Mouse (Mus musculus): ENCODE data around the gene Tnk1. TPM values are rescaled to one million over a fixed set of nuclear protein-coding genes. Genes with fewer than 3 reads are reported as not detected.

The Tnk1 gene
- polyA plus RNA-seq, 1 experiment from 2014 or later, result 0.29 TPM

- H3K4me2 ChIP-seq, result no peak overlapping the region
- H3K27me3 ChIP-seq, result peaks cover 42% of the 10 kb centered on the region
- H3K36me3 ChIP-seq, result no peaks in the 10 kb centered on the region
- H3K9ac ChIP-seq, result no peak overlapping the region
- WGBS, result 87% methylated on average over 4 of the region's 4 CpGs
- H3K4me1 ChIP-seq (replicated peaks), result peaks cover 41% of the 10 kb centered on the region
- H3K9me3 ChIP-seq, result no peaks in the 10 kb centered on the region
- no peak overlapping the region for H3K27ac ChIP-seq (replicated peaks)
- H3K4me3 ChIP-seq, result no peak overlapping the region
- ATAC-seq (ENCODE audit: low read depth), result no peak
These were observed 52.2 kb downstream of the Tnk1 start for GRCm38 (mm10) chr11:69806378-69806777.

- WGBS, result 5% methylated on average over 29 of the region's 29 CpGs
- Histone ChIP-seq H3K9ac (peak within 1 kb of the TSS; percentile 6; the same call in 1 of the 2 replicates), H3K27ac (replicated peaks) (no peak within 1 kb of the TSS), H3K4me3 (peak within 1 kb of the TSS; percentile 60), H3K4me2 (peak within 1 kb of the TSS; percentile 96), H3K4me1 (replicated peaks) (peaks cover 51% of the 10 kb centered on the region), H3K9me3 (no peaks in the 10 kb centered on the region), H3K36me3 (no peaks in the 10 kb centered on the region), H3K27me3 (peaks cover 42% of the 10 kb centered on the region)
- ATAC-seq (ENCODE audit: low read depth), result no peak
These were observed 53.3 kb downstream of the Tnk1 start, which contains the start of gene Tmem102 for GRCm38 (mm10) chr11:69804972-69805909. Tmem102 (minus strand) TSS chr11:69805624.

- Histone ChIP-seq H3K36me3 (no peaks in the 10 kb centered on the region), H3K9ac (peak overlapping the region; percentile 6; the same call in 1 of the 2 replicates), H3K27me3 (peaks cover 42% of the 10 kb centered on the region), H3K9me3 (no peaks in the 10 kb centered on the region), H3K4me2 (peak overlapping the region; percentile 96), H3K4me1 (replicated peaks) (peaks cover 57% of the 10 kb centered on the region), H3K27ac (replicated peaks) (no peak overlapping the region), H3K4me3 (peak overlapping the region; percentile 60)
- ATAC-seq (ENCODE audit: low read depth), result no peak
- WGBS, result 5% methylated on average over 12 of the region's 12 CpGs
These were observed 53.9 kb downstream of the Tnk1 start for GRCm38 (mm10) chr11:69804652-69804940.

GRCm38 (mm10) chr11:69803786-69804651 is 54.5 kb downstream of the Tnk1 start:
- H3K4me1 ChIP-seq (replicated peaks), result peaks cover 63% of the 10 kb centered on the region
- peak; percentile 20 for ATAC-seq (ENCODE audit: low read depth)
- under 1% methylated on average over 60 of the region's 60 CpGs for WGBS

GRCm38 (mm10) chr11:69803328-69803727 is 55.2 kb downstream of the Tnk1 start:
- H3K4me3 ChIP-seq, result peak overlapping the region; percentile 60
- under 1% methylated on average over 12 of the region's 12 CpGs for WGBS
- H3K27me3 ChIP-seq, result peaks cover 42% of the 10 kb centered on the region
- H3K27ac ChIP-seq (replicated peaks), result peak overlapping the region; percentile 82
- no peak for ATAC-seq (ENCODE audit: low read depth)
- H3K36me3 ChIP-seq, result no peaks in the 10 kb centered on the region
- H3K9me3 ChIP-seq, result no peaks in the 10 kb centered on the region
- H3K4me2 ChIP-seq, result peak overlapping the region; percentile 96
- peaks cover 69% of the 10 kb centered on the region for H3K4me1 ChIP-seq (replicated peaks)
- H3K9ac ChIP-seq, result peak overlapping the region; percentile 82

More at GRCm38 (mm10) chr11:69803786-69804651, 54.5 kb downstream of the Tnk1 start:
- Histone ChIP-seq H3K9me3 (no peaks in the 10 kb centered on the region), H3K9ac (peak overlapping the region; percentile 82), H3K4me2 (peak overlapping the region; percentile 96), H3K27me3 (peaks cover 42% of the 10 kb centered on the region), H3K4me3 (peak overlapping the region; percentile 60), H3K36me3 (no peaks in the 10 kb centered on the region), H3K27ac (replicated peaks) (peak overlapping the region; percentile 82)

- peak overlapping the region; percentile 82 for H3K9ac ChIP-seq
- H3K36me3 ChIP-seq, result 0 out of 2 replicates have a peak, but pooled peaks cover under 1% of the 10 kb centered on the region
- H3K27ac ChIP-seq (replicated peaks), result peak overlapping the region; percentile 82
- peaks cover 47% of the 10 kb centered on the region for H3K27me3 ChIP-seq
- H3K4me2 ChIP-seq, result peak overlapping the region; percentile 96
- under 1% methylated on average over 33 of the region's 33 CpGs for WGBS
- peaks cover 72% of the 10 kb centered on the region for H3K4me1 ChIP-seq (replicated peaks)
- ATAC-seq (ENCODE audit: low read depth), result peak; percentile 12; the same call in 1 of the 2 replicates
- peak overlapping the region; percentile 60 for H3K4me3 ChIP-seq
- H3K9me3 ChIP-seq, result no peaks in the 10 kb centered on the region
These were observed 55.9 kb downstream of the Tnk1 start for GRCm38 (mm10) chr11:69802648-69803105.

- ATAC-seq (ENCODE audit: low read depth), result 0 out of 2 replicates have a peak, but pooled peaks have one; percentile 1
- WGBS, result 2% methylated on average over 33 of the region's 33 CpGs
- Histone ChIP-seq H3K27me3 (peaks cover 47% of the 10 kb centered on the region), H3K9me3 (no peaks in the 10 kb centered on the region), H3K36me3 (0 out of 2 replicates have a peak, but pooled peaks cover 4% of the 10 kb centered on the region), H3K4me1 (replicated peaks) (peaks cover 72% of the 10 kb centered on the region), H3K4me3 (peak within 1 kb of the TSS; percentile 60), H3K27ac (replicated peaks) (peak within 1 kb of the TSS; percentile 94), H3K9ac (peak within 1 kb of the TSS; percentile 82), H3K4me2 (peak within 1 kb of the TSS; percentile 96)
These were observed 57.1 kb downstream of the Tnk1 start, which contains the start of gene Fgf11 for GRCm38 (mm10) chr11:69801379-69801977. Fgf11 (minus strand) TSS chr11:69801857.

Small RNAs within 50 kb of the gene (microRNA-seq; reads per million reads assigned to microRNA genes)
- gene Mir6924, result not detected

Other genes starting within 250 kb of the Tnk1 start
- gene Shbg, start 240.8 kb downstream of the Tnk1 start, polyA plus RNA-seq (2015; fragmentation: Nextera tagmentation; extraction: Ambion mirVana), result not detected in 2 replicates
- 22.6 and 27.5 TPM in 2 replicates for gene Sat2, start 236.7 kb downstream of the Tnk1 start, polyA plus RNA-seq (2015; fragmentation: Nextera tagmentation; extraction: Ambion mirVana)
- 45.3 and 55.1 TPM in 2 replicates for gene Fxr2, start 225.7 kb downstream of the Tnk1 start, polyA plus RNA-seq (2015; fragmentation: Nextera tagmentation; extraction: Ambion mirVana)
- gene Sox15, start 203.4 kb downstream of the Tnk1 start, polyA plus RNA-seq (2015; fragmentation: Nextera tagmentation; extraction: Ambion mirVana), result not detected in 2 replicates
- 83.2 and 92.1 TPM in 2 replicates for gene Mpdu1, start 196.1 kb downstream of the Tnk1 start, polyA plus RNA-seq (2015; fragmentation: Nextera tagmentation; extraction: Ambion mirVana)
- gene Cd68, start 192.6 kb downstream of the Tnk1 start, polyA plus RNA-seq (2015; fragmentation: Nextera tagmentation; extraction: Ambion mirVana), result 9.8 and 11.3 TPM in 2 replicates
- gene Eif4a1, start 186.3 kb downstream of the Tnk1 start, polyA plus RNA-seq (2015; fragmentation: Nextera tagmentation; extraction: Ambion mirVana), result 525 and 528 TPM in 2 replicates
- 99.8 and 105 TPM in 2 replicates for gene Senp3, start 176.6 kb downstream of the Tnk1 start, polyA plus RNA-seq (2015; fragmentation: Nextera tagmentation; extraction: Ambion mirVana)
- gene Tnfsf13, start 172.9 kb downstream of the Tnk1 start, polyA plus RNA-seq (2015; fragmentation: Nextera tagmentation; extraction: Ambion mirVana), result 0.74 and 0.77 TPM in 2 replicates
- gene Tnfsf12, start 162.9 kb downstream of the Tnk1 start, polyA plus RNA-seq (2015; fragmentation: Nextera tagmentation; extraction: Ambion mirVana), result 3.3 and 3.5 TPM in 2 replicates
- 1.4 and 1.8 TPM in 2 replicates for gene Tnfsfm13, start 162.6 kb downstream of the Tnk1 start, polyA plus RNA-seq (2015; fragmentation: Nextera tagmentation; extraction: Ambion mirVana)
- 22.9 and 27.2 TPM in 2 replicates for gene Polr2a, start 100.1 kb downstream of the Tnk1 start, polyA plus RNA-seq (2015; fragmentation: Nextera tagmentation; extraction: Ambion mirVana)
- gene Slc35g3, start 96.8 kb downstream of the Tnk1 start, polyA plus RNA-seq (2015; fragmentation: Nextera tagmentation; extraction: Ambion mirVana), result 0.13 TPM in 1 of 2 replicates, not detected in the other
- 2.5 and 2.9 TPM in 2 replicates for gene Zbtb4, start 92.8 kb downstream of the Tnk1 start, polyA plus RNA-seq (2015; fragmentation: Nextera tagmentation; extraction: Ambion mirVana)
- 2.4 and 4.5 TPM in 2 replicates for gene Chrnb1, start 62.8 kb downstream of the Tnk1 start, polyA plus RNA-seq (2015; fragmentation: Nextera tagmentation; extraction: Ambion mirVana)
- 6.8 and 8.9 TPM in 2 replicates for gene Fgf11, start 56.9 kb downstream of the Tnk1 start, polyA plus RNA-seq (2015; fragmentation: Nextera tagmentation; extraction: Ambion mirVana)
- gene Tmem102, start 53.1 kb downstream of the Tnk1 start, polyA plus RNA-seq (2015; fragmentation: Nextera tagmentation; extraction: Ambion mirVana), result 0.74 and 1.4 TPM in 2 replicates
- not detected in 2 replicates for gene Gm39566, start 43.4 kb downstream of the Tnk1 start, polyA plus RNA-seq (2015; fragmentation: Nextera tagmentation; extraction: Ambion mirVana)
- gene Spem2, start 40.3 kb downstream of the Tnk1 start, polyA plus RNA-seq (2015; fragmentation: Nextera tagmentation; extraction: Ambion mirVana), result not detected in 2 replicates
- 0.43 and 0.98 TPM in 2 replicates for gene Spem1, start 36.5 kb downstream of the Tnk1 start, polyA plus RNA-seq (2015; fragmentation: Nextera tagmentation; extraction: Ambion mirVana)
- 17.1 and 18.1 TPM in 2 replicates for gene Nlgn2, start 20.9 kb downstream of the Tnk1 start, polyA plus RNA-seq (2015; fragmentation: Nextera tagmentation; extraction: Ambion mirVana)
- 321 and 416 TPM in 2 replicates for gene Tmem256, start 20.2 kb downstream of the Tnk1 start, polyA plus RNA-seq (2015; fragmentation: Nextera tagmentation; extraction: Ambion mirVana)
- gene Plscr3, start 12.4 kb downstream of the Tnk1 start, polyA plus RNA-seq (2015; fragmentation: Nextera tagmentation; extraction: Ambion mirVana), result 62.5 and 65.6 TPM in 2 replicates
- gene Tmem95, start 19.3 kb upstream of the Tnk1 start, polyA plus RNA-seq (2015; fragmentation: Nextera tagmentation; extraction: Ambion mirVana), result not detected in 2 replicates
- gene Kctd11, start 22.7 kb upstream of the Tnk1 start, polyA plus RNA-seq (2015; fragmentation: Nextera tagmentation; extraction: Ambion mirVana), result 2.0 and 3.3 TPM in 2 replicates
- gene Acap1, start 36.8 kb upstream of the Tnk1 start, polyA plus RNA-seq (2015; fragmentation: Nextera tagmentation; extraction: Ambion mirVana), result 0.28 and 0.80 TPM in 2 replicates
- 10.9 and 11.7 TPM in 2 replicates for gene 2810408A11Rik, start 42.3 kb upstream of the Tnk1 start, polyA plus RNA-seq (2015; fragmentation: Nextera tagmentation; extraction: Ambion mirVana)
- 13.8 and 20.5 TPM in 2 replicates for gene Neurl4, start 42.3 kb upstream of the Tnk1 start, polyA plus RNA-seq (2015; fragmentation: Nextera tagmentation; extraction: Ambion mirVana)
- 60.4 and 76.5 TPM in 2 replicates for gene Gps2, start 55.2 kb upstream of the Tnk1 start, polyA plus RNA-seq (2015; fragmentation: Nextera tagmentation; extraction: Ambion mirVana)
- 1,157 and 1,178 TPM in 2 replicates for gene Eif5a, start 63.2 kb upstream of the Tnk1 start, polyA plus RNA-seq (2015; fragmentation: Nextera tagmentation; extraction: Ambion mirVana)
- gene Ybx2, start 77.1 kb upstream of the Tnk1 start, polyA plus RNA-seq (2015; fragmentation: Nextera tagmentation; extraction: Ambion mirVana), result 4.7 and 5.0 TPM in 2 replicates
- gene Slc2a4, start 89.5 kb upstream of the Tnk1 start, polyA plus RNA-seq (2015; fragmentation: Nextera tagmentation; extraction: Ambion mirVana), result 3.6 and 6.4 TPM in 2 replicates
- 0.33 and 1.7 TPM in 2 replicates for gene Cldn7, start 106.0 kb upstream of the Tnk1 start, polyA plus RNA-seq (2015; fragmentation: Nextera tagmentation; extraction: Ambion mirVana)
- gene Ctdnep1, start 122.4 kb upstream of the Tnk1 start, polyA plus RNA-seq (2015; fragmentation: Nextera tagmentation; extraction: Ambion mirVana), result 21.5 and 22.5 TPM in 2 replicates
- gene Elp5, start 123.8 kb upstream of the Tnk1 start, polyA plus RNA-seq (2015; fragmentation: Nextera tagmentation; extraction: Ambion mirVana), result 160 and 162 TPM in 2 replicates
- gene Gabarap, start 132.4 kb upstream of the Tnk1 start, polyA plus RNA-seq (2015; fragmentation: Nextera tagmentation; extraction: Ambion mirVana), result 679 and 746 TPM in 2 replicates
- gene Phf23, start 137.0 kb upstream of the Tnk1 start, polyA plus RNA-seq (2015; fragmentation: Nextera tagmentation; extraction: Ambion mirVana), result 74.2 and 76.3 TPM in 2 replicates
- gene Dvl2, start 141.9 kb upstream of the Tnk1 start, polyA plus RNA-seq (2015; fragmentation: Nextera tagmentation; extraction: Ambion mirVana), result 26.7 and 28.8 TPM in 2 replicates
- gene Acadvl, start 156.7 kb upstream of the Tnk1 start, polyA plus RNA-seq (2015; fragmentation: Nextera tagmentation; extraction: Ambion mirVana), result 58.2 and 60.9 TPM in 2 replicates
- gene Dlg4, start 158.2 kb upstream of the Tnk1 start, polyA plus RNA-seq (2015; fragmentation: Nextera tagmentation; extraction: Ambion mirVana), result 23.1 and 23.5 TPM in 2 replicates
- 1.4 and 2.6 TPM in 2 replicates for gene Asgr1, start 195.4 kb upstream of the Tnk1 start, polyA plus RNA-seq (2015; fragmentation: Nextera tagmentation; extraction: Ambion mirVana)
- gene Asgr2, start 233.9 kb upstream of the Tnk1 start, polyA plus RNA-seq (2015; fragmentation: Nextera tagmentation; extraction: Ambion mirVana), result 0.39 TPM in 1 of 2 replicates, not detected in the other